Mouse (Mus musculus) forebrain, embryonic 16.5 days (tissue): ENCODE results near the gene Lck. TPM values are rescaled to one million over a fixed set of nuclear protein-coding genes. Genes with fewer than 3 reads are reported as not detected.
"Not testable (repeated sequence)": the region's sequence is repeated elsewhere in the genome, so short reads cannot be mapped to it uniquely, and the experiment has no call there.

Experiments
- ATAC-seq: fragments of 200-750 bp; cut with Nextera tagmentation; 2 replicates; pipeline ENCODE4 v1.8.0; 2017; ENCODE audit warnings: mild to moderate bottlenecking, moderate library complexity
- H3K27ac ChIP-seq: fragments of 300-500 bp; sonication (generic); 2 replicates; pipeline ENCODE4 v1.5.1; 2014; ENCODE audit warnings: low read length, control low read depth
- H3K27me3 ChIP-seq: fragments of 300-500 bp; sonication (generic); replicated peaks from 2 replicates; pipeline ENCODE4 v1.6.1; 2014; ENCODE audit warnings: low read length; ENCODE audit not compliant: control insufficient read depth, insufficient read depth
- H3K36me3 ChIP-seq: fragments of 300-500 bp; sonication (generic); 2 replicates; pipeline ENCODE4 v1.6.1; 2014; ENCODE audit not compliant: control insufficient read depth, insufficient read depth
- H3K4me1 ChIP-seq: fragments of 300-500 bp; sonication (generic); replicated peaks from 2 replicates; pipeline ENCODE4 v1.6.1; 2014; ENCODE audit warnings: low read length; ENCODE audit not compliant: control insufficient read depth, insufficient read depth
- H3K4me2 ChIP-seq: fragments of 300-500 bp; sonication (generic); 2 replicates; pipeline ENCODE4 v1.6.1; 2014; ENCODE audit warnings: mild to moderate bottlenecking, low read length, control low read depth
- H3K4me3 ChIP-seq: fragments of 300-500 bp; sonication (generic); replicated peaks from 2 replicates; pipeline ENCODE4 v1.5.1; 2014; ENCODE audit warnings: mild to moderate bottlenecking, low read length, control low read depth
- H3K9ac ChIP-seq: fragments of 300-500 bp; sonication (generic); replicated peaks from 2 replicates; pipeline ENCODE4 v1.6.1; 2014; ENCODE audit warnings: low read depth, low read length, control low read depth
- H3K9me3 ChIP-seq: fragments of 300-500 bp; sonication (generic); 2 replicates; pipeline ENCODE4 v1.6.1; 2016; ENCODE audit warnings: low read length; ENCODE audit not compliant: control insufficient read depth
- WGBS: fragments of 180-500 bp; shearing (Covaris S2); extraction: QIAGEN DNeasy Blood & Tissue Kit; methylation state at CpG from one replicate; pipeline ENCODE4 v1.1.7; 2014; 5-methylcytosine and 5-hydroxymethylcytosine counted together
- polyA plus RNA-seq: library from polyadenylated mRNA; unstranded; fragments of >200 nt; fragmentation: Nextera tagmentation; extraction: Ambion mirVana; gene quantifications from 2 replicates; pipeline ENCODE4 v1.2.1, GENCODE M21; 2015

The Lck gene
- polyA plus RNA-seq, 1 experiment from 2014 or later = 11.1 TPM

DNA sequence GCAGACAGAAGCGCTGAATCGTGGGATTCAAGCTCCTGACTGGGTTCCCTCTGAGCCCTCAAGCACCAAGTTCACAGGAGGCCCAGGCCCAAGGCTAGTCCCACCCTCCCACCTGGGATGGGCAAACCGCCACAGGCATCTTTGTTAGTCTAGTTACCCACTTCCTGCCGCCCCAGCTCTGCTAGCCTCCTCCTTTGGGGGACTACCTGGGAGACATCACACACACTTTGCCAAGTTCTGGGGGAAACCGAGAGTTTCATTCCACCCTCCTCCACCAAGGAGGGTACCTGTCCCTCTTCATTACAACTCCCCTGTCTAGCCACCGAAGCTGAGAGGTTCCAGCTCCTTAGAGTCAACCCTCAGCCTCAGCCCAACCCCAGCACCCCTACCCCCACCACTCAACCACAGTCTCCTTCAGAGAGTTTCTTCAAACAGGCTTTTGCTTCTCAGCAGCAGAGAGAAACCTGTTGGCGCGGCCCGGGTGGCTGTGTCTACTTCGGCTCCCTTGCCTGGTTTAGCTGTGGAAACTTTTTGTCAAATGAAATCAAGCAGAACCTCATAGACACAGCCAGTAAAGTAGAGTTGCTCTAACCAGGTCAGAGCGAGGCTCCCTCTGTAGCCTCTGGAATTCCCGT is 15.0 kb downstream of the Lck start:
- Histone ChIP-seq H3K27me3 (no peaks in the 10 kb centered on the region), H3K9ac (no peak overlapping the region), H3K4me3 (no peak overlapping the region), H3K9me3 (no peaks in the 10 kb centered on the region), H3K27ac (no peak overlapping the region), H3K4me1 (peaks cover 15% of the 10 kb centered on the region), H3K4me2 (no peak overlapping the region), H3K36me3 (no peaks in the 10 kb centered on the region)
- 82% methylated on average over 12 of the region's 12 CpGs for WGBS
- ATAC-seq = no peak

DNA sequence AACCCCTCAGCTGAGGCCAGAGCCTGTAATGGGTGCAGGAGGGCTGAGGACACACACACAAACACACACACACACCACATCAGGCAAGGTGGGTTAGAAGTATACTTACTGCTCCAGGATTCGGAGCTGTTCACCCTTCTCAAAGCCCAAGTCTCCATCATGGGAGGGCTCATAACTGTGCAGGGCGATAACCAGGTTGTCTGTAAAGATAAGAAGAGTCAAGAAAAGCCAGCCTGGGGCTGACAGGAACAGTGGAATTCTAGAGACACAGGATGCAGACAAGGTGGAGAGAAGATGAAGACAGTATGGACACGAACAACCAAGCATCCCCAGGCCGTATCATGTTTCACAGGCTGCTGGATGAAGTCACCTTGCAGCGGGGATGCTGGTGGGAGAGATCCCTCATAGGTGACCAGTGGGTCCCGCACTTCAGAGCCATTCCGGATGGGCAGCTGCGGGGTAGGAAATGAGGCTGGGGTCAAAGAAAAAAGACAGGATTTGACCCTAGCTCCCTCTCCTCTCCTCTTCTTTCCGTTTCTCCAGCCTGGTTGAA is 16.1 kb downstream of the Lck start:
- Histone ChIP-seq H3K4me3 (no peak overlapping the region), H3K9me3 (no peaks in the 10 kb centered on the region), H3K4me1 (peaks cover 15% of the 10 kb centered on the region), H3K27ac (no peak overlapping the region), H3K36me3 (no peaks in the 10 kb centered on the region), H3K4me2 (peak overlapping the region; percentile 69), H3K27me3 (no peaks in the 10 kb centered on the region), H3K9ac (no peak overlapping the region)
- no peak for ATAC-seq
- 83% methylated on average over 9 of the region's 9 CpGs for WGBS

DNA sequence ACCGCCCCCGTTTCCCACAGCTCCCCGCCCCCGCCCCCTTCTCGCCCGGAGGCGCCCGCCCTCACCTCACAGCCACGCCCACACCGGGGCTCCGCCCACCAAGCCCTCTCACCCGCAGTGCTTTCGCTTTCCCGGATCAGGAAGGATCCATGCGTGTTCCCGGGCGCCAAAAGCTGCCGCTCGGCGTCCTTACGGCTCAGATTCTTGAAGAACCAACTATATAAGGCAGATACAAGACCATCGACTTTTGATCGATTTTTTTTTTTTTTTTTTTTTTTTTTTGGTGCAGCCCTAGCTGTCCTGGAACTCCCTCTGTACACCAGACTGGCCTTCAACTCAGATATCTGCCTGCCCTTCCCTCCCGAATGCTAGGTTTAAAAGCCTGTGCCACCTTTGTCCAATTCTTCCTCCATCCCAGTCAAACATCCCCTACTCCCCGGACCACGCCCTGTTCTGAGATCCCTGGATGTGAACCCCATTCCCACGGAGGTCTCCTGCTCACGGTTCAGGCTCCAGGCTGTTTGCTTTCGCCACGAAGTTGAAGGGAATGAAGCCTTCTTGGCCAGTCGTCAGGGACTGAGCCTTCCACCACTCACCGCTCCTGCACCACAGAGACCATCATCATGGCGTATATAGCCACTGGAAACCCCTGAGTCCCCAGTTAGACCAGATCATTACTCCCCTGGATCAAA is 16.8 kb downstream of the Lck start:
- H3K27ac ChIP-seq = no peak overlapping the region
- H3K4me1 ChIP-seq = peaks cover 15% of the 10 kb centered on the region
- H3K27me3 ChIP-seq = no peaks in the 10 kb centered on the region
- 8% methylated on average over 33 of the region's 33 CpGs for WGBS
- no peaks in the 10 kb centered on the region for H3K9me3 ChIP-seq
- H3K9ac ChIP-seq = peak overlapping the region; percentile 57
- H3K4me3 ChIP-seq = peak overlapping the region; percentile 43
- ATAC-seq = peak; percentile 78
- H3K36me3 ChIP-seq = no peaks in the 10 kb centered on the region
- peak overlapping the region; percentile 69 for H3K4me2 ChIP-seq

DNA sequence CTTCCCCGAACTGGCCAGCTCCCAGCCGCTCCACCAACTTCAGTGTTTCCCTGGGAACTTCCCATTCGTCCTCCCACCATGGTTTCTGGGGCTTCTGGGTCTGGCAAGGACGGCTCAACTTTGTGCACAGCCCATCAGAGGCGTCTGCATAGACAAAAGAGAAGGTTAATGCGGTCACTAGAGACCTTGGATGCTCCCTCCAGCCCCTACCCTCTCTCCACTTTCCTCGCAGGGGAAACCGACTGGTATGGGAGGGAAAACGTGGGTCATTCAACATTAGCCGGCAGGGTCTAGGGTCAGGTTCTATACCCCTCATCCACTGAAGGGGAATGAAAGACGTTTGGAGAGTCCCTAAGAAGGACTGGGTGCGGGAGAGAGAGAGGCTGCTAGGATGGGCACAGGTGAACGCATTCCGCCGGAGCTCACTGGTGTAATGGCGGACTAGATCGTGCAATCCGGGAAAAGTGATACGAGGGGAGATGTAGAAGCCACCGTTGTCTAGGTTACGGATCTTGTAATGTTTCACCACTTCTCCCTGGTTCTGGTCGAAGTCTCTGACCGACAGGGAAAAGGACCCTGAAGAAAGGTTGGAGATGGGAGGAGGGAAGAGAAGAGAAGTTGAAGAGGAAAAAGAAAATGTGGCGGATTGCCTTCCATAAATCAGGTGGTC is 17.4 kb downstream of the Lck start:
- H3K27ac ChIP-seq = 0 out of 2 replicates have a peak overlapping the region, but pooled peaks have one; percentile 2
- H3K9ac ChIP-seq = peak overlapping the region; percentile 57
- no peaks in the 10 kb centered on the region for H3K9me3 ChIP-seq
- peak overlapping the region; percentile 43 for H3K4me3 ChIP-seq
- H3K36me3 ChIP-seq = no peaks in the 10 kb centered on the region
- peak; percentile 74 for ATAC-seq
- under 1% methylated on average over 24 of the region's 24 CpGs for WGBS
- H3K27me3 ChIP-seq = no peaks in the 10 kb centered on the region
- H3K4me1 ChIP-seq = peaks cover 15% of the 10 kb centered on the region
- H3K4me2 ChIP-seq = peak overlapping the region; percentile 69

DNA sequence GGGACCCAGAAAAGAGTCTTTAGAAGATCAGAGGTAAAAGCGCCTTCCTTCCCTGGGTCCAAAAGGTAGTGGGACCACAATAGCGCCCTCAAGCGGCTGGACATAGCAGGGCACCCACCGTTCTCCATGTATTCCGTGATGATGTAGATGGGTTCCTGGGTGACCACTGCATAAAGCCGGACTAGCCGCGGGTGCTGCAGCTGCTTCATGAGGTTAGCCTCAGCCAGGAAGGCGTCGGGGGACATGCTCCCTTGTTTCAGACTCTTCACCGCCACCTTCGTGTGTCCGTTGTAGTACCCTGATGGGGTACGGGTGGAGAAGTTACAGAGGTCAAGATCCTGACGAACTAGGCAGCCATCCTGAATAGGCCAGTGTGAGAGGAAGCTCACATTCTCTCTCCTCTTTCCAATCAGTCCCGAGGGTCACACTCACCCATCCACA is 18.0 kb downstream of the Lck start:
- Histone ChIP-seq H3K4me3 (peak overlapping the region; percentile 43), H3K27ac (no peak overlapping the region), H3K9ac (peak overlapping the region; percentile 57; the same call in 1 of the 2 replicates), H3K4me1 (peaks cover 15% of the 10 kb centered on the region), H3K27me3 (no peaks in the 10 kb centered on the region), H3K9me3 (no peaks in the 10 kb centered on the region), H3K4me2 (peak overlapping the region; percentile 69), H3K36me3 (no peaks in the 10 kb centered on the region)
- 3% methylated on average over 16 of the region's 16 CpGs for WGBS
- ATAC-seq = peak; percentile 18; the same call in 1 of the 2 replicates

DNA sequence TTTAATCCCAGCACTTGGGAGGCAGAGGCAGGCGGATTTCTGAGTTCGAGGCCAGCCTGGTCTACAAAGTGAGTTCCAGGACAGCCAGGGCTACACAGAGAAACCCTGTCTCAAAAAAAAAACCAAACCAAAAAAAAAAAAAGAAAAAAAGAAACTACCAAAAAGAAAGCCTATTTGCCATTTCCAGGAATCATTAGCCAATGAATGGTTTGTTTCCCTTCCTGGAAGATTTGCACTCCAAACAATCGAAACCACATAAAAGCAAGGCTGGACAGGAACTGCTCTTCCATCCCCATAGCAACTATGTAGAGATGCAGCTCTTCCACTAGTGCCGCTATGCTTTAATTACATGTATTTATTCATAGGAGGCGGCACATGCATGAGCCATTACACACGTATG is 18.9 kb downstream of the Lck start:
- ATAC-seq, H3K4me2 ChIP-seq, H3K9me3 ChIP-seq, H3K36me3 ChIP-seq, H3K27ac ChIP-seq, H3K4me3 ChIP-seq, H3K27me3 ChIP-seq, H3K9ac ChIP-seq: not testable (repeated sequence)
- peaks cover 15% of the 10 kb centered on the region for H3K4me1 ChIP-seq
- 70% methylated on average over 5 of the region's 6 CpGs for WGBS

DNA sequence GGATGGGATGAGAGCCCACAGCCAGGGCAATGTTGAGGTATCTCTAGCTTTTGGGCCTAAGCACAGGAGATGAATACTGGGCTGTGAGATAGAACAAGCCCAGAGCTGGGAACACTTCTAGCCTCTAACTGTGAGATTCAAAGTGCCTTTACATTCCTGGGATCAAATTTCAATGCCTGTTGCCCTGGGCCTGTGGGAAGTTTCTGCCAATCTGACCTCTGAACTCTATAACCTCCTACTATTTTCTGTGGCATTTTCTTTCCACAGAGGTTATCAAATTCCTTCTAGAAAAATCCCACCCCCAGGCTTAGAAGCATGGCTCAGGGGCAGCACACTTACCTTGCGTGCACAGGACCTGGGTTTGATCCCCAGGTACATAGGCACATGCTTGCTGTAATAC is 23.1 kb downstream of the Lck start:
- H3K4me2 ChIP-seq = no peak overlapping the region
- no peak for ATAC-seq
- H3K27me3 ChIP-seq = no peaks in the 10 kb centered on the region
- no peak overlapping the region for H3K9ac ChIP-seq
- peaks cover 5% of the 10 kb centered on the region for H3K4me1 ChIP-seq
- no peak overlapping the region for H3K27ac ChIP-seq
- 85% methylated on average over 1 of the region's 1 CpGs for WGBS
- no peaks in the 10 kb centered on the region for H3K36me3 ChIP-seq
- no peaks in the 10 kb centered on the region for H3K9me3 ChIP-seq
- no peak overlapping the region for H3K4me3 ChIP-seq

DNA sequence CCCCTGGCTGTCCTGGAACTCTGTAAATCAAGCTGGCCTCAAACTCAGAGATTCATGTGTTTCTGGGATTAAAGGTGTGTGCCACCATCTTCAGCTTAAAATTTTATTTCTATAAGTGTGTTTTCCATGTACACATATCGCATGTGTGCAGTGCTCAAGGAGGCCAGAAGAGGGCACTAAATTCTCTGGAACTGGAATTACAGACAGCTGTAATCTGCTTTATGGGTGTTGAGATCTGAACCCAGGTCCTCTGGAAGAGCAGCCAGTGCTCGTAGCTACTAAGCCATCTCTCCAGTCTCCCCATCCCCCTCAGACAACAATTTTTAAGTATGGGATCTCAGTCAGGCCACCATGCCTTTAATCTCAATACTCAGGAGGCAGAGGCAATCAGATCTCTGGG is 24.1 kb downstream of the Lck start:
- H3K36me3 ChIP-seq = no peaks in the 10 kb centered on the region
- no peak for ATAC-seq
- WGBS = 98% methylated on average over 2 of the region's 2 CpGs
- no peaks in the 10 kb centered on the region for H3K4me1 ChIP-seq
- no peaks in the 10 kb centered on the region for H3K9me3 ChIP-seq
- no peak overlapping the region for H3K4me3 ChIP-seq
- no peaks in the 10 kb centered on the region for H3K27me3 ChIP-seq
- no peak overlapping the region for H3K9ac ChIP-seq
- no peak overlapping the region for H3K27ac ChIP-seq
- H3K4me2 ChIP-seq = no peak overlapping the region

DNA sequence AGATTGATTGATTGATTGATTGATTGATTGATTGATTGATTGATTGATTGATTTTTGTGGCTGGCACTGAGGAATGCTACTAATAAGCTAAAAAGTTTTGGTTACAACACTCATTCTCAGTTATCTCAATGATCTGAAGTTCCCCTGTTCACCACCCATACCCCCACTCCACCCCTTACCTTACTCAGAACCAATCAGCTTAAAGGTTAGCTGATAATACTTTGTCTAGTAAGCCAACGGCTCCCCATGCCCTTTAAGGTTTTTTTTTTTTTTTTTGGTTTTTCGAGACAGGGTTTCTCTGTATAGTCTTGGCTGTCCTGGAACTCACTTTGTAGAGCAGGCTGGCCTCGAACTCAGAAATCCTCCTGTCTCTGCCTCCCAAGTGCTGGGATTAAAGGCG is 25.8 kb downstream of the Lck start:
- not testable (repeated sequence) for H3K9me3 ChIP-seq, H3K4me3 ChIP-seq, H3K27me3 ChIP-seq, H3K4me1 ChIP-seq, H3K36me3 ChIP-seq, ATAC-seq, H3K27ac ChIP-seq, H3K9ac ChIP-seq, H3K4me2 ChIP-seq
- 89% methylated on average over 4 of the region's 4 CpGs for WGBS
